Mouse (Mus musculus) MEL (cell line): ENCODE measurements around the gene Tbc1d30.

Experiments used
- EP300 ChIP-seq, 2 experiments: IDR thresholded peaks; 2 replicates each; pipeline ENCODE4 v1.6.1; 2011; ENCODE audit warnings: improper control_type of control experiment in 2 of 2, low read length in 2 of 2, low read depth in 1 of 2, mild to moderate bottlenecking in 1 of 2
- ETS1 ChIP-seq: IDR thresholded peaks from 2 replicates; pipeline ENCODE4 v1.6.1; 2012; ENCODE audit warnings: low read depth, mild to moderate bottlenecking, inconsistent platforms, low read length, improper control_type of control experiment, moderate library complexity
- GATA1 ChIP-seq: IDR thresholded peaks from 2 replicates; pipeline ENCODE4 v1.6.1; 2011; ENCODE audit warnings: low read depth, low read length, improper control_type of control experiment
- POLR2A ChIP-seq, 2 experiments: IDR thresholded peaks; 2 replicates each; pipeline ENCODE4 v1.6.1; 2011 to 2012; ENCODE audit warnings: low read length in 2 of 2, mild to moderate bottlenecking in 2 of 2, control low read depth in 1 of 2, improper control_type of control experiment in 1 of 2, low read depth in 1 of 2, moderate library complexity in 1 of 2; ENCODE audit not compliant: control insufficient read depth in 1 of 2, insufficient read depth in 1 of 2, poor library complexity in 1 of 2
- POLR2AphosphoS5 ChIP-seq: IDR thresholded peaks from 2 replicates; pipeline ENCODE4 v1.6.1; 2012; ENCODE audit warnings: low read depth, borderline replicate concordance, mild to moderate bottlenecking, inconsistent platforms, low read length, moderate library complexity, mixed read lengths
- ZC3H11A ChIP-seq: IDR thresholded peaks from 2 replicates; pipeline ENCODE4 v1.6.1; 2012; ENCODE audit warnings: low read depth, mild to moderate bottlenecking, inconsistent platforms, low read length, improper control_type of control experiment

GRCm38 (mm10) chr10:121395542-121396176 is 44.6 kb upstream of the Tbc1d30 start:
- TF ChIP-seq POLR2A (IDR thresholded peaks at IDR 0.05; ENCODE audit: control insufficient read depth in 1 of 2, insufficient read depth in 1 of 2, low read depth in 1 of 2, low read length in 2 of 2, poor library complexity in 1 of 2) (no peak), EP300 (IDR thresholded peaks at IDR 0.05; ENCODE audit: low read depth in 1 of 2, low read length in 2 of 2) (no peak), GATA1 (no peak), ZC3H11A (no peak), POLR2AphosphoS5 (no peak), ETS1 (no peak)
